Mouse (Mus musculus) heart, adult 18-20 months (tissue): ENCODE measurements around the gene Shisa3. TPM values are rescaled to one million over a fixed set of nuclear protein-coding genes. Genes with fewer than 3 reads are reported as not detected.

Experiments used
- DNase-seq, 2 experiments: peaks; one replicate each; pipeline ENCODE4 v3.0.0; 2021 to 2022; ENCODE audit warnings: mixed read lengths in 1 of 2
- total RNA-seq, 2 experiments: library from RNA; stranded (reverse); gene quantifications; 2 replicates each; pipeline ENCODE4 v1.2.3; 2021

Gene Shisa3
- total RNA-seq, 2 experiments from 2014 or later = 1.3 to 1.5 TPM

DNA sequence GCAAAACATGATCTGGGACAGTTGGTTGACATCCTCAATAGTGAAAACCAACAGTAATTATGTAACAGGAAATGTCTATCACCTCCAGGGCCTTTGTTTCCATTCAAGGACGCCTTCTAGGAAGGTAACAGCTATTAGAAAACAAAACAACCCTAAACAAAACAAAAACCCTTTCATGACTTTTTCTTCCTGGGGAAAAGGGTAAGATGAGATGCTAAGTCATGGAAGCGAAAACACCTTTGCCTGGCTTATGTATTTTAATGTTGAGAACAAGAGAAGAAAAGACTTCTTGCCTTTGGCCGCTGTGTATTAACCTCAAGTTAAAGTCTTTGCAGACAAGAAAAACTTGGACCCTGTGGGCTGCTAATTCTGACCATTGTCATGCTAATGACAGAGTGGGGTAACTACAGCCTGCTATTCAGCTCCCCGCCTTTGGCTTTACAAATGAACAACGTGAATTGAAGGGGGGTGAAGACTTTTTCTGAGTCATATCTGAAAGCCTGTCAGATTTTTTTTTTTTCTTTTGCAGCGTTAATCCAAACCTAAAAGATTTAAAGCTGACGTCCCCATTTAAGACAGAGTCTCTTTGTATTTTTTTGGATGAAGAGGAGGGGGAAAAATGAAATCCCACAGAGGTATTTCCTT is 25.6 kb downstream of the Shisa3 start:
- no peak for DNase-seq

DNA sequence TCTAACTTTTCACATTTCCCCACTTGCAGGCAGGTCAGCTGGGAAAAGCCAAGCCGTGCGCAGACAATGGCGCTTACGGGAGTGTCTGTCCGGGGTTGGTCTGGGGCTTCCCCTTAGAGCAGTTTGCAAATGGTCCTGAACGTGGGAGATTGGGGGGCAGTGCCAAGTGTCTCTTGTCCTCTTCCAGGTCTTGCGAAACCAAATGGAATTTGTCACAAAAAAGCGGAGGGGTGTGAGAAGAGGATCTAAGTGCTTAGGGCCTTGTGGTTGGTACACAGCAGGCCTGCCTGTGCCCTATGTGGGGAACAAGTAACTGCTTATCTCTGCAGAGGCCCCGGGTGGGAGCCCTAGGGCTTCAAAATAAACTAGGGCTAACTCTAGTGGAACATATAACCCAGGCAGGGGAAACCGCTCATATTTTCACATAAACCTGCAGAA is 26.2 kb downstream of the Shisa3 start:
- no peak for DNase-seq

DNA sequence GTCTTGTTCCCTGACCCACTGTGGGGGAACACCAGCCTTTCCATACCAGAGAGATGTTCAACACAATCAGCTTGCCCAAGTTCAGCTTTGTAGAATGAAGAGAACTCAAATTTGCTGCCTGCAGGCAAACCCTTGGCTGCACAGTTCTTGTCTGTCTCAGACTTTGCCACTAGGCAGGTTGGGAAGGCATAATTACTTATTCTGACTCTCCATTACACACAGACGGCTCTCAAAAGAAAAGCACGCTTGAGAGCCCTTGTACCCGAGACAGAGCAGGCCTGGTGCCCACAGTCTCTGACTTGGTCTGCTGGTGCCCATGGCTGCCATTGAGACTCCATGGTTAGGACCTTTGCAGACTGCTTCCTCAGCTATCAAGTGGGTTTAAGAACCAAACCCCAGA is 26.7 kb downstream of the Shisa3 start:
- no peak for DNase-seq

DNA sequence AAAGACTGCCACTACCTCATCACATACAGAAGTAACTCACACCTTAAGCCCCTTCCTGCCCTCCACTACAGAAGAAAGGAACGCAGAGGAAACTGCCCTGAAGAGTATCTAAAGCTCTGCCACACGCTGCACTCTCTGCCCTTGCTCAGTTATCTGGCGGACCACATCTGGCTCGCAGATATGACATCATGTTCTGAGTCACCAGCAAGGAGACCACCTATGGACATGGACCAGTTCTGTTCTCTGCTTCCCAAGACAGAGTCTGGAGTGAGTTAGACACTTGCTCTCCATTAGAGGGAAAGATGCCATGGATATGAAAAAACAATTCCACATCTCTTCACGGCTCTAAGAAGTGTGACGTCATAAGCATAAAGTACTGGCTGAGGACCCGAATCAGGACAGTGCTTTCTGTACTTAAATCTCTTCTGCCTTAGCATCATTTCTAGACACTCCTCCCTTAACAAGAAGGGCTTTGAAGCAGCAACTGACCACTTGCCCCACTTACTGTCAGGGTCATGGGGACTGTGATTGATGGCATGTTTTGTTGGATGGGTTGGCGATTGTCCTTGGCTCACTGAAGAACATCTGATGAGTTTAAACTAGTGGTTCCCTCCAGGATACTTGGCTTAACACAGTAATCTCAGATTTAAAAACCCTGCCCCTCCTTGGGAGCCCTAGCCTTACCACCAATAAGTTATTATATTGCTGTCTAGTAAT is 33.1 kb downstream of the Shisa3 start:
- DNase-seq = no peak

DNA sequence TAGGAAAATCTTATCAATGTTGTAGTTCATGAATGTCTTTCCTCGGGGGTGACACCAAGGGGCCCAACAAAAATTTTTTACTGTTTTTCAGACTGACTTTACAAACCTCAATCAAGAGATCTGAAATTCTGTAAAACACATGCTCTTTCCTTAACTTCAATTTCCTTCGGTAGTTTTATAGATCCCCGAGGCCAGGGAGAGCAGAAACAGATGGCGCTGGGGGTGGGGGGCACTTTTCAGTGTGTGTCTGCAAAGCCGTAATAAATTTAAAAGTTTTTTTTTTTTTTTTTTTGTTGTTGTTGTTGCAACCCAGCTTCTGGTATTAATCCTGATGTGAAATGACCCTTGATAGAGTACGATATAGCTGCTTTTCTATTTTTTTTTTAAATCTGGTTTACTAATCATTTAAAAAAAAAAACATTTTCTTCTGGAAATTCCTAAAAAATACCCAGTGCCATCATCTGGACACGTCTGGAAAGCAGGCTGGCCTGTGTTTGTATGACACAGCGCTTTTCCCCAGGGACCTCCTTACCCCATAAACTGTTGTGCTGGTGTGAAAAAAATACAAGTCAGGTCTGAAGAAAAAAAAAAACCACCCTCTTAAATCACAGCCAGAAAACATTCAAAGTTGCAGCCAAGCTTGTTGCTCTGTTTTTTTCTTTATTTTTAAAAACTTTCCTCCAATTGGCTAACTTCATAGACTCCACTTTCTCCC is 33.9 kb downstream of the Shisa3 start:
- DNase-seq = no peak

GRCm38 (mm10) chr5:67643537-67644255 is 36.0 kb downstream of the Shisa3 start:
- DNase-seq = no peak

DNA sequence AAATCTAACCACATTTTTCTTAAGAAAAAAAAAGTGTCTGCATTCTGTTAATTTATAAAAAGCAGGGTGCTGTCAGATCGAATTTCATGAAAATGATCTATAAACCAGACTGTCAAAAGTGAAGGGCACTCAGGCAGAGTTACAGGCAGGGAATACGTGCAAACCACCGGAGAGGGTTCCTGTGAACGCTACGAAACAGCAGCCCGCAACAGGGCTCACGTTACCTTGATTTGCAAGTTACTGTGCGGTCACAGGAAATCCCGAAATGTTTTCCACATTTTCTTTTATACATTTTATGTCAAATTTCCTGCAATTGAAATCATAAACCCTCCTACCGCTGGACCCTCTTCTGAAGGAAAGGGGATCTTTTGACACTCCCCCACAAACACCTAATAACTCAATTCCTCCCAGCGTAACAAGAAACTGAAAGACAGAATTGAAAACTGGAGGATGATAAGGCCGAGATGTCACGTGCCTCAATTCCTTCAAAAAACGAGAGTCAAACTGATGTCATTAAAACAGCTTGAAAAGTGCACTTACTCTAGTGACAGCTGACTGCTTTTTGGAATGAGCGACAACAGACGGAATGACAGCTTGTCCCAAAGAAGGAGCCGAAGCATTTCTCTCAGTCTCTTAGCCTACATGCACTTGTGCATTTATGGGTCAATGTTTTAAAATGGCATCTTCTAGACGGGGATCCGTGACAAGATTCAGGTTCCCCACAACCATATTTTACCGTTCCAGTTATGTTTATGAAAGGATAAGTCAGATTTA is 39.3 kb downstream of the Shisa3 start:
- DNase-seq = no peak

DNA sequence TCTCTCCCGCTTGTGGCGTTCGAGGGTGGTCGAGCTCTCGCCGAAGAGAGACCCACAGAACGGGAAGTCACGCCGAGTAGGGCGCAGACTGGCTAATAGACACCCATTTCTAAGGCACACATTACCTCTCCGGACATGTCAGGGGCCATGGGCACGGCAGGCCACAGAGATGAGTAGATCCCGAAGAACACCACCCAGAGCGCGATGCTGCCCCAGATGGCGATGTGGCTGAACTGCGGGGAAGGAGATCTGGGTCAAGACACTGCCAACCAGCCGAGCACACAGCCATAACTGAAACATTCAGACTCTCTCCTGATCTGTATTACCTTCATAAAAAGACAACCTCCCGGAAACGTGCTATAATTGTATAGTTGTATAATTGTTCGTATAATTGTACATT is 39.9 kb downstream of the Shisa3 start:
- DNase-seq = no peak

- no peak for DNase-seq
Measured at GRCm38 (mm10) chr5:67649156-67649555, 41.5 kb downstream of the Shisa3 start.

GRCm38 (mm10) chr5:67650021-67650420 is 42.3 kb downstream of the Shisa3 start:
- DNase-seq = no peak

- no peak for DNase-seq
Measured at GRCm38 (mm10) chr5:67652468-67652867, 44.8 kb downstream of the Shisa3 start.

DNA sequence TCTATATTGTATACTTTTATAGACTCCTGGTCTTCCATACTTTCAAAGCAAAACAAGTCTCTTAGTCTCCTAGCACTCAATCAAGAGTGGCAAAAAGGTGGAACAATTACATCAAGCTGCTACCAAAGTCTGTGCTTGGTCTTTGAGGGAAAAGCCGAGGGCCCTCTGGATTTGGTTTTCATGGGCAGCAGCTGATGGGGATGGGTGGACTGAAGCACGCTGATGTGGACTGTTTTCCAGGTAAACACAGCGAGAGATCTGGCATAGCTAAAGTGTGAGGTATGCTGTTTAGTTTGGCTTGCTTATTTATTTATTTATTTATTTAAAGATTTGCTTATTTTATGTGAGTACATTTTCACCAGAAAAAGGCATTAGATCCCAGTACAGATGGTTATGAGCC is 45.9 kb downstream of the Shisa3 start:
- DNase-seq = no peak

GRCm38 (mm10) chr5:67654572-67654971 is 46.9 kb downstream of the Shisa3 start:
- DNase-seq = no peak

DNA sequence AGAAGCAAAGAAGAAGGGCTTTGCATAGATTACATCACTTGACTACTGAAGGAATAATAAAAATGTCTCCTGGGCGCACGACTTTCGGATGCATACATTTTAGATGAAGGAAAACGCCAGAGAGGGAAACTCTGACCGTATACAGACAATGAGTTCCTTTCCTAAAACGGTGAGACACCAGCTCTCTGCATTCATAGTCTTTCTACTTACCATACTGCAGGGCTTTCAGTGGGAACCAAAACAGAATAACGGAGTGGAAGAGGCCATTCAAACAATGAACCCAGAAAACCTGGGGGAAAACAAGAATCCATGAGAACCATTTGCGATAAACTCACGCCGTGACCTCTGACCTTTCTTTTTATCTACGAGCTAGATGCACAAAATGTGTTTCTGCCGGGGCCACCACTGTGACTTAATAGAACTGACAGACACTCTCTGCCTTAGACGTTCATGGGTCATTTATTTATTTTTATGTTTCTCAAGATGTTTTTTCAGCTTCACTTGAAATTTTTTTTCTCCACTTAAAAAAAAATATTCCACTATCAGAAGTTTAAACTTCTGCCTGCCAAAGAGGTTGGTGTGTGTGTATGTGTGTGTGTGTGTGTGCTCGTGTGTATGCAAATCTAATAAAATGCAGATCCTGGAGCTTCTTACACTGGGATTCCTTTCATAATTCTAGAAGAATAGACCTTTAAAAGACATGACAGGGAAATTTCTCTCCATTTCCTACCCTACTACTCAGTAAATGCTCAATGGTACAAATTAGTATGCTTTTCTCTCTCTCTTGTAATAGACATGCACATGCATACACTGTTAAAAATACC is 48.2 kb downstream of the Shisa3 start:
- no peak for DNase-seq

DNA sequence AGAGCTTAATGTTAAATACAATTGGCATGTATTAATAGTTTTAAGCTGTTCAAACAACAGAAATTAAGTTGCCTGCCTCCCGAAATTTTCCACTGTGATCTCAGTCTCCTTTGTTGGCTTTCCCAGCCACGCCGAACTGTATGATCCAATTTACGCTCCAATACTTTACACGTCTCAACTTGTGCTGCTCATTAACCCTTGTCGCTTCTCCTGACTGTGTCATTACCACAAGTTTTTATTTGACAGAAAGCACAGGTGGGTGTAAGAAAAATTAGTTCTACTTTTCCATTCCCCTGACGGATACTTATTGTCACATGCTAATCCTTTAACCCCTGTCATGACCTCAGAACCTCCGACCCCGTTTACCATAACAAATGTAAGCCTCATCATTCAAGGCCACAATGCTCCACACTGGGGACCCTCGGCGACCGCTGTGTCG is 49.2 kb downstream of the Shisa3 start:
- no peak for DNase-seq

GRCm38 (mm10) chr5:67659864-67660263 is 52.2 kb downstream of the Shisa3 start:
- DNase-seq = no peak

DNA sequence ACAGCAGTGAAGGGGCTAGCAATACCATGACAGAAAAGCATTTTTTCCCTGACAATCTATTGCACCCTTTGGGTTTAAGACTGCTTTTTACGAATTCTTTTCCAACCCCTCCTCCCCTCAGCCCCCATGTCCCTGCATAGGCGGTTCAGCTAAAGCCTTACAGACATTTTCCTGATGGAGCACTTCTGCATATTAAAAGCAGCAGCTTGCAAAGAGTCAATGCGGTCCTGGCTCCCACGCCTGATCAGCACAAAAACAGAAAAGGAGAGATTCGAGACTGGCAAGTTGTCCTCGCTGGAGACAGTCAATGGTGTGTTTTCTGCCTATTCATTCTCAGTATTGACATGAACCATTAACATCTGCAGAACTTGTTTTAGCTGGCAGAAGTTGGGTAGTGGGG is 55.0 kb downstream of the Shisa3 start:
- DNase-seq = no peak

DNA sequence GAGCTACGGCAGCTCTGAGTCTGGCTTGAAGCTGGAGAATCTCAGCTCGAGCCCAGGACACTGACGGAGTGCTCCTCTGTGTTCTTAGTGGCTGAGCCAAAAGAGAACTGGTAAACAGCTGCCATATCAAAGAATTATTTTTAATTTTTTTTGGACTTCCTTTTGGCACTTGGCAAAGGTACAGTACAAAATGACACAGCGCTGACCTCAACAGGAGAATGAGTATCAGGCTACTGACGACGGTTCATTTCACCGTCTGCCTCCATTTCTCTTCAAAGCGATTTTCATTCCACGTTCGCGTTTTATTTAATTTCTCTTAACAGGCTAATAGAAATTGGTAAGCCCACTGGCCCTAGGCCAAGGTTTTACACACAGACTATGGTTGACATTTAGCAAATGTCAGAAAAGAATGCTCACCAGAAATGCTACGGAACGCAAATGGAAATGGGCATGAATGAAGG is 61.8 kb downstream of the Shisa3 start:
- peak; percentile 50 to 64 for DNase-seq

DNA sequence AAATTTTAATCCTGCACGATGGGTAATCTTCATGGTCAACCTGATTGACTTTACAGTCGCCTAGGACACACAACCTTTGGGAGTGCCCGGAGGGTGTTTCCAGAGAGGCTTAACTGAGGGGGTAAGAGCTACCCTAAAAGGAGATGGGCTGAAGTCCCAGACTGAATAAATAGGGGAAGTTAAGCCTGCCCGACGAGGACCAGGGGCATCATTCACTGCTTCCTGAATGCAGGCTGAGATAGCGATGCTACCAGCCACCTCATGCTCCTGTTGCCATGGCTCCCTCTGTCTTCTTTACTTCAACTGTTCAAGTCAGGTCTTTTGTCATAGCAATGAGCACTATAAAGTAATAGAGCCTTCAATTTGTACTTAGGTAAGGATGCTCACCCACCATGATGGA is 62.5 kb downstream of the Shisa3 start:
- peak in 1 of 2 experiments; percentile 15 for DNase-seq

GRCm38 (mm10) chr5:67673008-67673407 is 65.3 kb downstream of the Shisa3 start:
- no peak for DNase-seq
